Mouse (Mus musculus): Measurements from ENCODE around the gene Wdr89. TPM values are rescaled to one million over a fixed set of nuclear protein-coding genes. Genes with fewer than 3 reads are reported as not detected.

The Wdr89 gene
- total RNA-seq, 2 experiments from 2014 or later = 3.1 to 3.3 TPM

Other genes starting within 250 kb of the Wdr89 start
- 10 to 100 TPM; 74.6 to 80.9 TPM for gene Ppp2r5e, start 73.3 kb downstream of the Wdr89 start, total RNA-seq (2021)
- 10 to 100 TPM; 28.3 to 34.3 TPM for gene Sgpp1, start 66.2 kb upstream of the Wdr89 start, total RNA-seq (2021)
- gene Syne2, start 148.6 kb upstream of the Wdr89 start, total RNA-seq (2021) = 10 to 100 TPM; 21.3 to 23.5 TPM